Mouse (Mus musculus): Measurements from ENCODE around the gene Dpp4.

The Dpp4 gene

GRCm38 (mm10) chr2:62363606-62364005 is 48.4 kb downstream of the Dpp4 start:
- in situ Hi-C loops (cut with MboI, MseI): no loop called here

GRCm38 (mm10) chr2:62362211-62362610 is 49.8 kb downstream of the Dpp4 start:
- in situ Hi-C loops (cut with MboI, MseI): no loop called here

GRCm38 (mm10) chr2:62361514-62361913 is 50.5 kb downstream of the Dpp4 start:
- in situ Hi-C loops (cut with MboI, MseI): no loop called here

- in situ Hi-C loops (cut with MboI, MseI): no loop called here
These were observed 51.2 kb downstream of the Dpp4 start for GRCm38 (mm10) chr2:62360872-62361271.

- in situ Hi-C loops (cut with MboI, MseI): no loop called here
These were observed 54.8 kb downstream of the Dpp4 start for GRCm38 (mm10) chr2:62357259-62357658.

GRCm38 (mm10) chr2:62356606-62357005 is 55.4 kb downstream of the Dpp4 start:
- in situ Hi-C loops (cut with MboI, MseI): no loop called here

GRCm38 (mm10) chr2:62355766-62356165 is 56.3 kb downstream of the Dpp4 start:
- in situ Hi-C loops (cut with MboI, MseI): no loop called here

GRCm38 (mm10) chr2:62352035-62352434 is 60.0 kb downstream of the Dpp4 start:
- in situ Hi-C loops (cut with MboI, MseI): no loop called here

- in situ Hi-C loops (cut with MboI, MseI): no loop called here
These were observed 64.3 kb downstream of the Dpp4 start for GRCm38 (mm10) chr2:62347762-62348161.

- in situ Hi-C loops (cut with MboI, MseI): no loop called here
These were observed 65.3 kb downstream of the Dpp4 start for GRCm38 (mm10) chr2:62346771-62347170.

GRCm38 (mm10) chr2:62344367-62344766 is 67.7 kb downstream of the Dpp4 start:
- in situ Hi-C loops (cut with MboI, MseI): no loop called here

- in situ Hi-C loops (cut with MboI, MseI): no loop called here
These were observed 70.3 kb downstream of the Dpp4 start for GRCm38 (mm10) chr2:62341734-62342128.

GRCm38 (mm10) chr2:62341061-62341733 is 70.8 kb downstream of the Dpp4 start:
- in situ Hi-C loops (cut with MboI, MseI): no loop called here

- in situ Hi-C loops (cut with MboI, MseI): no loop called here
These were observed 72.6 kb downstream of the Dpp4 start for GRCm38 (mm10) chr2:62339222-62339944.

GRCm38 (mm10) chr2:62337086-62337485 is 74.9 kb downstream of the Dpp4 start:
- in situ Hi-C loops (cut with MboI, MseI): no loop called here

- in situ Hi-C loops (cut with MboI, MseI): no loop called here
These were observed 77.4 kb downstream of the Dpp4 start for GRCm38 (mm10) chr2:62334397-62335243.

- in situ Hi-C loops (cut with MboI, MseI): no loop called here
These were observed 79.6 kb downstream of the Dpp4 start for GRCm38 (mm10) chr2:62332465-62332864.

- in situ Hi-C loops (cut with MboI, MseI): no loop called here
These were observed 80.1 kb downstream of the Dpp4 start for GRCm38 (mm10) chr2:62331913-62332312.

GRCm38 (mm10) chr2:62325388-62325787 is 86.6 kb downstream of the Dpp4 start:
- in situ Hi-C loops (cut with MboI, MseI): no loop called here

- in situ Hi-C loops (cut with MboI, MseI): loop anchor here (5.0 kb wide), 1 partner anchor 59 kb away; no protein-coding TSS in a partner anchor
These were observed 88.9 kb downstream of the Dpp4 start for GRCm38 (mm10) chr2:62323078-62323637.

- in situ Hi-C loops (cut with MboI, MseI): no loop called here
These were observed 92.5 kb downstream of the Dpp4 start for GRCm38 (mm10) chr2:62319489-62319888.

- in situ Hi-C loops (cut with MboI, MseI): no loop called here
These were observed 95.1 kb downstream of the Dpp4 start for GRCm38 (mm10) chr2:62316930-62317329.
